Mouse (Mus musculus): Measurements from ENCODE around the gene Neurl1a. TPM values are rescaled to one million over a fixed set of nuclear protein-coding genes. Genes with fewer than 3 reads are reported as not detected.

Neurl1a gene
- polyA plus RNA-seq, 1 experiment from 2014 or later = 15.3 TPM

- no peak for ATAC-seq
- Histone ChIP-seq H3K27ac (ENCODE audit: low read length) (no peak overlapping the region), H3K27me3 (ENCODE audit: control insufficient read depth, insufficient read depth, low read depth, low read length) (no peaks in the 10 kb centered on the region), H3K4me2 (ENCODE audit: low read length) (no peak overlapping the region), H3K36me3 (ENCODE audit: control insufficient read depth, insufficient read depth, low read length) (no peaks in the 10 kb centered on the region), H3K9ac (ENCODE audit: low read depth, low read length) (no peak overlapping the region), H3K4me3 (ENCODE audit: low read depth, low read length) (no peak overlapping the region), H3K4me1 (ENCODE audit: control insufficient read depth, insufficient read depth, low read length) (peaks cover 16% of the 10 kb centered on the region), H3K9me3 (replicated peaks; ENCODE audit: control insufficient read depth, low read length, poor library complexity, severe bottlenecking) (no peaks in the 10 kb centered on the region)
- 87% methylated on average over 5 of the region's 5 CpGs for WGBS
Measured at GRCm38 (mm10) chr19:47225791-47226190, 47.2 kb downstream of the Neurl1a start.

GRCm38 (mm10) chr19:47228725-47229252, 50.2 kb downstream of the Neurl1a start:
- WGBS = 9% methylated on average over 16 of the region's 17 CpGs
- Histone ChIP-seq H3K27ac (ENCODE audit: low read length) (no peak overlapping the region), H3K9me3 (replicated peaks; ENCODE audit: control insufficient read depth, low read length, poor library complexity, severe bottlenecking) (no peaks in the 10 kb centered on the region), H3K27me3 (ENCODE audit: control insufficient read depth, insufficient read depth, low read depth, low read length) (no peaks in the 10 kb centered on the region), H3K4me1 (ENCODE audit: control insufficient read depth, insufficient read depth, low read length) (peaks cover 12% of the 10 kb centered on the region), H3K9ac (ENCODE audit: low read depth, low read length) (peak overlapping the region; percentile 53), H3K4me3 (ENCODE audit: low read depth, low read length) (peak overlapping the region; percentile 24), H3K4me2 (ENCODE audit: low read length) (peak overlapping the region; percentile 52), H3K36me3 (ENCODE audit: control insufficient read depth, insufficient read depth, low read length) (no peaks in the 10 kb centered on the region)
- ATAC-seq = peak; percentile 22; the same call in 1 of the 2 replicates

- Histone ChIP-seq H3K4me2 (ENCODE audit: low read length) (no peak overlapping the region), H3K36me3 (ENCODE audit: control insufficient read depth, insufficient read depth, low read length) (no peaks in the 10 kb centered on the region), H3K9me3 (replicated peaks; ENCODE audit: control insufficient read depth, low read length, poor library complexity, severe bottlenecking) (no peaks in the 10 kb centered on the region), H3K27ac (ENCODE audit: low read length) (no peak overlapping the region), H3K27me3 (ENCODE audit: control insufficient read depth, insufficient read depth, low read depth, low read length) (no peaks in the 10 kb centered on the region), H3K4me3 (ENCODE audit: low read depth, low read length) (no peak overlapping the region), H3K4me1 (ENCODE audit: control insufficient read depth, insufficient read depth, low read length) (peaks cover 12% of the 10 kb centered on the region), H3K9ac (ENCODE audit: low read depth, low read length) (no peak overlapping the region)
- 82% methylated on average over 5 of the region's 5 CpGs for WGBS
- ATAC-seq = no peak
Measured at GRCm38 (mm10) chr19:47229461-47229860, 50.8 kb downstream of the Neurl1a start.

- ATAC-seq = no peak
- WGBS = 90% methylated on average over 7 of the region's 7 CpGs
- peaks cover 12% of the 10 kb centered on the region for H3K4me1 ChIP-seq (ENCODE audit: control insufficient read depth, insufficient read depth, low read length)
Measured at GRCm38 (mm10) chr19:47230082-47230481, 51.5 kb downstream of the Neurl1a start.

GRCm38 (mm10) chr19:47230682-47231081, 52.1 kb downstream of the Neurl1a start:
- no peaks in the 10 kb centered on the region for H3K9me3 ChIP-seq (replicated peaks; ENCODE audit: control insufficient read depth, low read length, poor library complexity, severe bottlenecking)
- no peak for ATAC-seq
- H3K27me3 ChIP-seq (ENCODE audit: control insufficient read depth, insufficient read depth, low read depth, low read length) = no peaks in the 10 kb centered on the region
- H3K4me2 ChIP-seq (ENCODE audit: low read length) = no peak overlapping the region
- peaks cover 12% of the 10 kb centered on the region for H3K4me1 ChIP-seq (ENCODE audit: control insufficient read depth, insufficient read depth, low read length)
- WGBS = 89% methylated on average over 8 of the region's 8 CpGs
- no peak overlapping the region for H3K9ac ChIP-seq (ENCODE audit: low read depth, low read length)
- H3K36me3 ChIP-seq (ENCODE audit: control insufficient read depth, insufficient read depth, low read length) = no peaks in the 10 kb centered on the region
- H3K27ac ChIP-seq (ENCODE audit: low read length) = no peak overlapping the region
- no peak overlapping the region for H3K4me3 ChIP-seq (ENCODE audit: low read depth, low read length)

More at GRCm38 (mm10) chr19:47230082-47230481, 51.5 kb downstream of the Neurl1a start:
- Histone ChIP-seq H3K9ac (ENCODE audit: low read depth, low read length) (no peak overlapping the region), H3K9me3 (replicated peaks; ENCODE audit: control insufficient read depth, low read length, poor library complexity, severe bottlenecking) (no peaks in the 10 kb centered on the region), H3K36me3 (ENCODE audit: control insufficient read depth, insufficient read depth, low read length) (no peaks in the 10 kb centered on the region), H3K27ac (ENCODE audit: low read length) (no peak overlapping the region), H3K4me2 (ENCODE audit: low read length) (no peak overlapping the region), H3K27me3 (ENCODE audit: control insufficient read depth, insufficient read depth, low read depth, low read length) (no peaks in the 10 kb centered on the region), H3K4me3 (ENCODE audit: low read depth, low read length) (no peak overlapping the region)

DNA sequence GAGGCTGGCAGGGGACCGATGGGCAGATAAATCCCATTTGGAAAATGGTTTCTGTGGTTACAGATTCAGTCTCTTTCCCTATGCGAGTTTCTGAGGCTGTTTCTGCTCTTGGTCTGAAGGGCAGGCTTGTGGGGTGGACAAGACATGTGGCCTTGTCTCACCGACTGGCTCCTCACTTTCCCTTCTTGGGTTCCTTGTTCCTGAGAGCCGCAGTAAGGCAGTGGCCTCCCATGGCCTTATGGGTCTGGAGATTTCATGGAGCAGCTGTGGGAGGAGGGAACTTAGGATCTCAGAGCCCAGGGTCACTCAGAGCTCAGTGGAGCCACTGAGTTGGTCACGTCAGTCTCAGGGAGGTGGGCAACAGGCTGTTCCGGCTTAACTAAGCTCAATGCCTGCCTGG, 52.8 kb downstream of the Neurl1a start:
- Histone ChIP-seq H3K4me1 (ENCODE audit: control insufficient read depth, insufficient read depth, low read length) (peaks cover 12% of the 10 kb centered on the region), H3K36me3 (ENCODE audit: control insufficient read depth, insufficient read depth, low read length) (no peaks in the 10 kb centered on the region), H3K27me3 (ENCODE audit: control insufficient read depth, insufficient read depth, low read depth, low read length) (no peaks in the 10 kb centered on the region), H3K4me2 (ENCODE audit: low read length) (no peak overlapping the region), H3K27ac (ENCODE audit: low read length) (no peak overlapping the region), H3K9me3 (replicated peaks; ENCODE audit: control insufficient read depth, low read length, poor library complexity, severe bottlenecking) (no peaks in the 10 kb centered on the region), H3K9ac (ENCODE audit: low read depth, low read length) (no peak overlapping the region), H3K4me3 (ENCODE audit: low read depth, low read length) (no peak overlapping the region)
- WGBS = 81% methylated on average over 6 of the region's 6 CpGs
- no peak for ATAC-seq

DNA sequence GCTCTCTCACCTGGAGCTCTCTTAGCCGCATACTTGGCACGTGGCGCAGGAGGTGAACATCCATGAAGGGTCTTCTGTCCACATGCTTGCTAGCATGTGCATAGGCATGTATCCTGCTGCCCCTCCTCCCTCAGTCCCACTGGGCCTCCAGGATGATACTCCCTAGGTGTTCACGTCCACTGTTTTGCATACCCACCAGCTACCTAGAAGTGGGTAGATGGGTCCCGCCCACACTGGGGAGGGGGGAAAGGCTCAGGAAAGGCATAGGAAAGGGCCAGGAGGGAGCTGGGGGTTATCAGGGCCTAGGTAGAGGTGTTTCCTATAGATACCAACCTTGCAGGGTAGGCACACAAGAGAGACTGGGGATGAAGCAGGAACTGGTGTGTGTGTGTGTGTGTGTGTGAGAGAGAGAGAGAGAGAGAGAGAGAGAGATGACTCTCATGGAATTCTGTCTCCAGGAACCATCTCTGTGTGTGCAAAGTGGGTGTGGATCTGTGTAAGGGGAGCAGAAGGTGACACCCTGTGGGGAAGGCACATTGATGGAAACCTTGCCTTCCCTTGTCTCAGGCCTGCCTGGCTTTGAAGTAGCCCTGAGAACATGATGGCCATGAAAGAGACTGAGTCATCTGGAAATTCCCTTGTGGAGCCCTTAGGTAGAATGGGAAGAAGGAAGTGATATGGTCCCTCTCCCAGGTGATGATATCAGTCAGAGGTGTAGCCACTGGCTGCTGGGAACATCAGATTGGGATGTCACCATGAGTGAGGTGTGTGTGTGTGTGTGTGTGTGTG, 53.7 kb downstream of the Neurl1a start:
- no peak overlapping the region for H3K4me2 ChIP-seq (ENCODE audit: low read length)

GRCm38 (mm10) chr19:47233087-47233486, 54.5 kb downstream of the Neurl1a start:
- 87% methylated on average over 3 of the region's 3 CpGs for WGBS
- Histone ChIP-seq H3K4me2 (ENCODE audit: low read length) (no peak overlapping the region), H3K36me3 (ENCODE audit: control insufficient read depth, insufficient read depth, low read length) (no peaks in the 10 kb centered on the region), H3K27ac (ENCODE audit: low read length) (no peak overlapping the region), H3K4me1 (ENCODE audit: control insufficient read depth, insufficient read depth, low read length) (peaks cover 12% of the 10 kb centered on the region), H3K4me3 (ENCODE audit: low read depth, low read length) (no peak overlapping the region), H3K9me3 (replicated peaks; ENCODE audit: control insufficient read depth, low read length, poor library complexity, severe bottlenecking) (no peaks in the 10 kb centered on the region), H3K27me3 (ENCODE audit: control insufficient read depth, insufficient read depth, low read depth, low read length) (no peaks in the 10 kb centered on the region), H3K9ac (ENCODE audit: low read depth, low read length) (no peak overlapping the region)
- ATAC-seq = no peak

More for the DNA sequence above, 53.7 kb downstream of the Neurl1a start:
- H3K4me1 ChIP-seq (ENCODE audit: control insufficient read depth, insufficient read depth, low read length) = peaks cover 12% of the 10 kb centered on the region
- no peaks in the 10 kb centered on the region for H3K27me3 ChIP-seq (ENCODE audit: control insufficient read depth, insufficient read depth, low read depth, low read length)
- no peak overlapping the region for H3K27ac ChIP-seq (ENCODE audit: low read length)
- no peak overlapping the region for H3K9ac ChIP-seq (ENCODE audit: low read depth, low read length)
- ATAC-seq = no peak
- 89% methylated on average over 5 of the region's 5 CpGs for WGBS
- no peak overlapping the region for H3K4me3 ChIP-seq (ENCODE audit: low read depth, low read length)
- H3K36me3 ChIP-seq (ENCODE audit: control insufficient read depth, insufficient read depth, low read length) = no peaks in the 10 kb centered on the region
- H3K9me3 ChIP-seq (replicated peaks; ENCODE audit: control insufficient read depth, low read length, poor library complexity, severe bottlenecking) = no peaks in the 10 kb centered on the region

DNA sequence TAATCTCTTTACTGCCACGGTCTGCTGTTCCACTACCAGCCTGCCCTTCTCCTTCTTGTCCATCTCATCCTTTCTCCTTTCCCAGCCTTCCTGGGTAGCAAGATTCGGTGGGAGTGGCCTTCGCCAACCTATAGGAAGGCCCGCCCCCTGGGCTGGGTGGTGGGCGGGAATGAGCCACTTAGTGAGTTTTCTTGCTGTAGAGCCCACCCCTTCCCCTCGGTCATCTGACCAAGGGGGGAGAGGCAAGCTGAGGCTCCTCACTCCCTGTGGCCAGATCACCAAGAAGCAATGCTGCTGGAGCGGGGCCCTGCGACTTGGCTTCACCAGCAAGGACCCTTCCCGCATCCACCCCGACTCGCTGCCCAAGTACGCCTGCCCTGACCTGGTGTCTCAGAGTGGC, 61.5 kb downstream of the Neurl1a start:
- H3K27me3 ChIP-seq (ENCODE audit: control insufficient read depth, insufficient read depth, low read depth, low read length) = no peaks in the 10 kb centered on the region
- no peak overlapping the region for H3K4me2 ChIP-seq (ENCODE audit: low read length)
- no peak overlapping the region for H3K27ac ChIP-seq (ENCODE audit: low read length)
- no peak for ATAC-seq
- H3K36me3 ChIP-seq (ENCODE audit: control insufficient read depth, insufficient read depth, low read length) = no peaks in the 10 kb centered on the region
- no peak overlapping the region for H3K4me3 ChIP-seq (ENCODE audit: low read depth, low read length)
- WGBS = 42% methylated on average over 12 of the region's 12 CpGs
- no peaks in the 10 kb centered on the region for H3K4me1 ChIP-seq (ENCODE audit: control insufficient read depth, insufficient read depth, low read length)
- no peak overlapping the region for H3K9ac ChIP-seq (ENCODE audit: low read depth, low read length)
- no peaks in the 10 kb centered on the region for H3K9me3 ChIP-seq (replicated peaks; ENCODE audit: control insufficient read depth, low read length, poor library complexity, severe bottlenecking)

Data from midbrain, embryonic 16.5 days (tissue).